Mouse (Mus musculus) c-Kit-positive CD71-positive TER-119-positive erythroid progenitor cells, embryonic 14.5 days (primary cell): ENCODE data around the gene Fam76a.

Source experiments
- DNase-seq: peaks from one replicate; pipeline ENCODE4 v3.0.0-alpha.2; 2013; ENCODE audit warnings: low spot score

The Fam76a gene

GRCm38 (mm10) chr4:132922558-132923008 is at the start of gene Fam76a:
TSS of gene Fam76a (minus strand) at chr4:132922558.
- peak; percentile 99 for DNase-seq

GRCm38 (mm10) chr4:132972101-132972500 is 49.7 kb upstream of the Fam76a start:
- no peak for DNase-seq

- no peak for DNase-seq
These were observed 49.2 kb upstream of the Fam76a start for GRCm38 (mm10) chr4:132971601-132972000.

- no peak for DNase-seq
These were observed 46.0 kb upstream of the Fam76a start for GRCm38 (mm10) chr4:132968105-132968938.

- no peak for DNase-seq
These were observed 42.1 kb upstream of the Fam76a start for GRCm38 (mm10) chr4:132964473-132964872.

- DNase-seq: no peak
These were observed 41.7 kb upstream of the Fam76a start for GRCm38 (mm10) chr4:132964064-132964463.

GRCm38 (mm10) chr4:132963436-132963835 is 41.1 kb upstream of the Fam76a start:
- DNase-seq: no peak

GRCm38 (mm10) chr4:132962628-132963027 is 40.3 kb upstream of the Fam76a start:
- no peak for DNase-seq

GRCm38 (mm10) chr4:132961866-132962265 is 39.5 kb upstream of the Fam76a start:
- DNase-seq: no peak

- no peak for DNase-seq
These were observed 38.7 kb upstream of the Fam76a start for GRCm38 (mm10) chr4:132960864-132961639.

GRCm38 (mm10) chr4:132960313-132960712 is 38.0 kb upstream of the Fam76a start:
- no peak for DNase-seq

GRCm38 (mm10) chr4:132959679-132960045 is 37.3 kb upstream of the Fam76a start:
- no peak for DNase-seq

GRCm38 (mm10) chr4:132958741-132959678 is 36.7 kb upstream of the Fam76a start:
- no peak for DNase-seq

- DNase-seq: no peak
These were observed 33.0 kb upstream of the Fam76a start for GRCm38 (mm10) chr4:132955395-132955791.

- DNase-seq: no peak
These were observed 32.4 kb upstream of the Fam76a start for GRCm38 (mm10) chr4:132954530-132955394.

- no peak for DNase-seq
These were observed 28.6 kb upstream of the Fam76a start for GRCm38 (mm10) chr4:132950999-132951398.

- no peak for DNase-seq
These were observed 27.6 kb upstream of the Fam76a start for GRCm38 (mm10) chr4:132949882-132950532.

- no peak for DNase-seq
These were observed 24.0 kb upstream of the Fam76a start for GRCm38 (mm10) chr4:132946047-132947001.
